Mouse (Mus musculus): ENCODE data around the gene Ptger3. TPM values are rescaled to one million over a fixed set of nuclear protein-coding genes. Genes with fewer than 3 reads are reported as not detected.

The Ptger3 gene
- polyA plus RNA-seq, 1 experiment from 2014 or later, result 18.0 TPM

DNA sequence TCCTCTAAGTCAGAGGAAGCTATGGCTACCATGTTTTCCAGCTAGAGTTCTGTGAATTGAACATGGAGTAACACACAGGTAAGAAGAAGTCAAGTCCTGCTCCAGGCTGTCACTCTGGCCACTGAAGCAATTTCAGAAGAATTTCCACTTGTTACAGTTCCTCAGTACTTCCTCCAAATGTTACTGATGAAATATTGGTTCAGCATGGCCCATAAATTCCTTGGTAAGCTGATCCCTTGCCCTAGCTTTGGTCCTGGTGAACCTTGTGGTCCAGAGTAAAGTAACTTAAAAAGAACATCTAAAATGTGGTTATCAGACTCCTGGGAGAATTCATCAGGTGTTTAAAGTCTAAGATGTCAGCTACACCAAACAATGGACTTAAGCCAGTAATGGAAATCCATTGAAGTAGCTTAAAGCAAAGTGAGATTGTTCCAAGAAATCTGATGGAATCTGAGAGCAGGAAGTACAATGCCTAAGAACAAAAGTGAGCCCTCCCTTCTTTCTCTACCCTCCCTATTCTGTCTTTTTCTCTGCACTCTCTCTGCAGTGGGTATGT lies 97.9 kb downstream of the Ptger3 start:
- H3K9me3 ChIP-seq (ENCODE audit: control insufficient read depth, low read length), result no peaks in the 10 kb centered on the region
- H3K27me3 ChIP-seq (replicated peaks; ENCODE audit: control insufficient read depth, insufficient read depth, low read length), result no peaks in the 10 kb centered on the region
- H3K4me3 ChIP-seq (ENCODE audit: low read depth, low read length), result no peak overlapping the region
- H3K36me3 ChIP-seq (ENCODE audit: control insufficient read depth, insufficient read depth, low read length), result no peaks in the 10 kb centered on the region
- H3K9ac ChIP-seq (ENCODE audit: low read depth, low read length), result no peak overlapping the region
- H3K4me1 ChIP-seq (replicated peaks; ENCODE audit: control insufficient read depth, insufficient read depth, low read length), result no peaks in the 10 kb centered on the region
- ATAC-seq (replicated peaks; ENCODE audit: low FRiP score), result no peak
- no peak for DNase-seq (ENCODE audit: low spot score)
- H3K27ac ChIP-seq (ENCODE audit: low read depth, low read length), result no peak overlapping the region
- no peak overlapping the region for H3K4me2 ChIP-seq

DNA sequence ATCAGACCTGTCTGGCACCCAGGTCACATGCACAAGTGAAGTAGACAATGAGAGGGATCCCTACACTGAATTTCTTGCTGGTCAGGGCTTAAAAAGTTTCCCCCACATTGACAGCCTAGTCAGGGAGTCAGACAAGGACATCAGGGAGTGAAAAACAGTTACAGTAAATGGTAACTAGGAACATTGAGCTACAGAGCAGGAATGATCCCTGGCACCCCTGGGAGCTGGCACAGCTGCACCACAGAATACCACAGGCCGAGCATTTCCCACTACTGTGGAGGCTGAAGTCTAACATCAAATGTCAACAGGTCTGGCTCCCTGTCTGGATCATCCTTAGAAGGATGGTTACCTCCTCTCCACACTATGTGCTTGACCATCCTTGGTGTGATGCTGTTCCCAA lies 98.8 kb downstream of the Ptger3 start:
- 38% methylated on average over 1 of the region's 1 CpGs for WGBS
- H3K9ac ChIP-seq (ENCODE audit: low read depth, low read length), result no peak overlapping the region
- no peak overlapping the region for H3K4me2 ChIP-seq
- H3K9me3 ChIP-seq (ENCODE audit: control insufficient read depth, low read length), result no peaks in the 10 kb centered on the region
- no peaks in the 10 kb centered on the region for H3K36me3 ChIP-seq (ENCODE audit: control insufficient read depth, insufficient read depth, low read length)
- no peak overlapping the region for H3K4me3 ChIP-seq (ENCODE audit: low read depth, low read length)
- H3K4me1 ChIP-seq (replicated peaks; ENCODE audit: control insufficient read depth, insufficient read depth, low read length), result no peaks in the 10 kb centered on the region
- no peak for DNase-seq (ENCODE audit: low spot score)
- ATAC-seq (replicated peaks; ENCODE audit: low FRiP score), result no peak
- no peaks in the 10 kb centered on the region for H3K27me3 ChIP-seq (replicated peaks; ENCODE audit: control insufficient read depth, insufficient read depth, low read length)
- H3K27ac ChIP-seq (ENCODE audit: low read depth, low read length), result no peak overlapping the region

DNA sequence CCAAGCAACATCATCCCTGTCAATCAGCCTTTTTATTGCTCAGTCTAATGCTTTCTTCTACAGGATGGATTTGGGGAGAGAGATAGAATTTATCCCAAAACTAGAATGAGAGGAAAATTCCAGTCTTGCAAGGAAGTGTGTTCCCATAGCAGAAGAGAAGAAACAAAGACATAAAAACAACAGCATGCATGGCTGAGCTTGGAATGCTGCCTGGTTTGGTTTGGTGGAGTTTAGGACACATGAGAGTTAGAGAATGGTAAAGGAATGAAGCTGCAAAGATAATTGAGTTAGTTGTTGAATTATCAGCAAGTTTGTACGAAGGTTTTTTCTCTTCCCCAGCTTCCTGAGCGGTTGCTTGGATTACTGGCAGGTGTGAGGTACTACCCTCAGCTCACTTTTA lies 99.5 kb downstream of the Ptger3 start:
- H3K27me3 ChIP-seq (replicated peaks; ENCODE audit: control insufficient read depth, insufficient read depth, low read length), result no peaks in the 10 kb centered on the region
- no peak for DNase-seq (ENCODE audit: low spot score)
- no peaks in the 10 kb centered on the region for H3K36me3 ChIP-seq (ENCODE audit: control insufficient read depth, insufficient read depth, low read length)
- no peak overlapping the region for H3K4me2 ChIP-seq
- WGBS, result 73% methylated on average over 2 of the region's 2 CpGs
- H3K4me3 ChIP-seq (ENCODE audit: low read depth, low read length), result no peak overlapping the region
- H3K9ac ChIP-seq (ENCODE audit: low read depth, low read length), result no peak overlapping the region
- no peaks in the 10 kb centered on the region for H3K4me1 ChIP-seq (replicated peaks; ENCODE audit: control insufficient read depth, insufficient read depth, low read length)
- no peak for ATAC-seq (replicated peaks; ENCODE audit: low FRiP score)
- no peak overlapping the region for H3K27ac ChIP-seq (ENCODE audit: low read depth, low read length)
- H3K9me3 ChIP-seq (ENCODE audit: control insufficient read depth, low read length), result no peaks in the 10 kb centered on the region

DNA sequence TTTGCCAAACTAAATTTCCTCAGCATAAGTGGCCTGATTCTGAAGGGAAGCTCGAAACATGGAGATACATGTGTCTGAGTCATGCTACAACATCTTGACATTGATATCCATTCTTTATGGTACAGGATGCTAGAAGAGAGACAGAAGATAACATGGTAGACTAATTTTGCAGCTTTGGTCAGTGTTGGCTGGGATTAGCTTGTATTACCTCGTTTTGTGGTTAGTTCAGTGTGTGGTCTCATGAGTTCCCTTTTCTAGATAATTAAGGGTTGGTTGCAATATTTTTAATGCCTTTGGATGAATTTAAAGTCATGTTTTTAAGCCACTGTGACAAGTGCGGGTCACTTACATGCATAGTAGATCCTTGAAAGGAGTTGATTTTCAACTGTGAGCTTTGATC lies 119.4 kb downstream of the Ptger3 start:
- no peak overlapping the region for H3K27ac ChIP-seq (ENCODE audit: low read depth, low read length)
- DNase-seq (ENCODE audit: low spot score), result no peak
- H3K4me3 ChIP-seq (ENCODE audit: low read depth, low read length), result no peak overlapping the region
- no peaks in the 10 kb centered on the region for H3K27me3 ChIP-seq (replicated peaks; ENCODE audit: control insufficient read depth, insufficient read depth, low read length)
- H3K4me2 ChIP-seq, result no peak overlapping the region
- H3K9me3 ChIP-seq (ENCODE audit: control insufficient read depth, low read length), result no peaks in the 10 kb centered on the region
- H3K4me1 ChIP-seq (replicated peaks; ENCODE audit: control insufficient read depth, insufficient read depth, low read length), result no peaks in the 10 kb centered on the region
- H3K9ac ChIP-seq (ENCODE audit: low read depth, low read length), result no peak overlapping the region
- H3K36me3 ChIP-seq (ENCODE audit: control insufficient read depth, insufficient read depth, low read length), result no peaks in the 10 kb centered on the region
- 69% methylated on average over 3 of the region's 3 CpGs for WGBS
- no peak for ATAC-seq (replicated peaks; ENCODE audit: low FRiP score)

- Histone ChIP-seq H3K4me3 (ENCODE audit: low read depth, low read length) (no peak overlapping the region), H3K4me1 (replicated peaks; ENCODE audit: control insufficient read depth, insufficient read depth, low read length) (no peaks in the 10 kb centered on the region), H3K4me2 (no peak overlapping the region), H3K27me3 (replicated peaks; ENCODE audit: control insufficient read depth, insufficient read depth, low read length) (no peaks in the 10 kb centered on the region), H3K27ac (ENCODE audit: low read depth, low read length) (no peak overlapping the region), H3K36me3 (ENCODE audit: control insufficient read depth, insufficient read depth, low read length) (no peaks in the 10 kb centered on the region), H3K9me3 (ENCODE audit: control insufficient read depth, low read length) (no peaks in the 10 kb centered on the region), H3K9ac (ENCODE audit: low read depth, low read length) (no peak overlapping the region)
- ATAC-seq (replicated peaks; ENCODE audit: low FRiP score) (peak; percentile 62), DNase-seq (ENCODE audit: low spot score) (no peak)
- WGBS, result 33% methylated on average over 6 of the region's 6 CpGs
These were observed 121.9 kb downstream of the Ptger3 start for GRCm38 (mm10) chr3:157688419-157689162.

MicroRNAs encoded within 50 kb of the gene (microRNA counts, 519-probe panel; counts per million panel counts)
- microRNA mmu-miR-186, result not detected

Small RNA genes lying within 50 kb of the gene (microRNA-seq; reads per million reads assigned to microRNA genes)
- 790 reads per million, percentile 70 among the genes with 10 or more reads in this experiment for gene Mir186 (ENCODE audit: borderline number of aligned reads)

Other genes with a start within 250 kb of the Ptger3 start
- gene Zranb2, start 32.7 kb upstream of the Ptger3 start, polyA plus RNA-seq (2014; fragmentation: Nextera tagmentation; extraction: Ambion mirVana), result 119 and 129 TPM in 2 replicates